Mouse (Mus musculus) heart, postnatal 0 days (tissue): ENCODE measurements around the gene Nom1. TPM values are rescaled to one million over a fixed set of nuclear protein-coding genes. Genes with fewer than 3 reads are reported as not detected.
"Not testable (repeated sequence)": the region's sequence is repeated elsewhere in the genome, so short reads cannot be mapped to it uniquely, and the experiment has no call there.

ENCODE experiments used
- ATAC-seq: fragments of 200-750 bp; cut with Nextera tagmentation; 2 replicates; pipeline ENCODE4 v1.8.0; 2017; ENCODE audit warnings: low read depth, moderate number of reproducible peaks, moderate library complexity; ENCODE audit not compliant: insufficient read depth
- DNase-seq: peaks from one replicate; pipeline ENCODE4 v3.0.0-alpha.2; 2016; ENCODE audit warnings: low spot score
- H3K27ac ChIP-seq: fragments of 300-500 bp; sonication (generic); 2 replicates; pipeline ENCODE4 v1.5.1; 2014; ENCODE audit warnings: low read depth, mild to moderate bottlenecking
- H3K27me3 ChIP-seq: fragments of 300-500 bp; sonication (generic); 2 replicates; pipeline ENCODE4 v1.6.1; 2014; ENCODE audit warnings: low read length, mixed read lengths; ENCODE audit not compliant: control insufficient read depth, insufficient read depth
- H3K36me3 ChIP-seq: fragments of 300-500 bp; sonication (generic); replicated peaks from 2 replicates; pipeline ENCODE4 v1.6.1; 2014; ENCODE audit warnings: low read length, mixed read lengths; ENCODE audit not compliant: control insufficient read depth, insufficient read depth
- H3K4me1 ChIP-seq: fragments of 300-500 bp; sonication (generic); 2 replicates; pipeline ENCODE4 v1.6.1; 2014; ENCODE audit warnings: antibody characterized with exemption; ENCODE audit not compliant: control insufficient read depth, insufficient read depth
- H3K4me2 ChIP-seq: fragments of 300-500 bp; sonication (generic); 2 replicates; pipeline ENCODE4 v1.6.1; 2014; ENCODE audit warnings: low read depth, mild to moderate bottlenecking, low read length, moderate library complexity
- H3K4me3 ChIP-seq: fragments of 300-500 bp; sonication (generic); 2 replicates; pipeline ENCODE4 v1.5.1; 2014; ENCODE audit warnings: low read depth, low read length
- H3K9ac ChIP-seq: fragments of 300-500 bp; sonication (generic); replicated peaks from 2 replicates; pipeline ENCODE4 v1.6.1; 2014; ENCODE audit warnings: low read depth, low read length, mixed read lengths
- H3K9me3 ChIP-seq: fragments of 300-500 bp; sonication (generic); replicated peaks from 2 replicates; pipeline ENCODE4 v1.6.1; 2016; ENCODE audit warnings: low read length; ENCODE audit not compliant: control insufficient read depth
- CTCF ChIP-seq: IDR thresholded peaks from 2 replicates; pipeline ENCODE4 v1.5.1; 2016; ENCODE audit warnings: antibody characterized with exemption, control low read depth, low read depth
- EP300 ChIP-seq: IDR thresholded peaks from 2 replicates; pipeline ENCODE4 v1.6.1; 2016; ENCODE audit warnings: antibody characterized with exemption, low read depth
- WGBS: fragments of 180-500 bp; shearing (Covaris S2); extraction: QIAGEN DNeasy Blood & Tissue Kit; methylation state at CpG from one replicate; pipeline ENCODE4 v1.1.7; 2014; 5-methylcytosine and 5-hydroxymethylcytosine counted together
- polyA plus RNA-seq: library from polyadenylated mRNA; unstranded; fragments of >200 nt; fragmentation: Nextera tagmentation; extraction: Ambion mirVana; gene quantifications from 2 replicates; pipeline ENCODE4 v1.2.1, GENCODE M21; 2015
- total RNA-seq: library from RNA; depleted of rRNA; stranded (reverse); fragments of >200 nt; gene quantifications from 2 replicates; pipeline ENCODE4 v1.2.3, GENCODE M21; 2014; ENCODE audit warnings: low replicate concordance

Nom1 gene
- total and polyA plus RNA-seq, 2 experiments from 2014 or later, result 11.0 to 19.9 TPM

DNA sequence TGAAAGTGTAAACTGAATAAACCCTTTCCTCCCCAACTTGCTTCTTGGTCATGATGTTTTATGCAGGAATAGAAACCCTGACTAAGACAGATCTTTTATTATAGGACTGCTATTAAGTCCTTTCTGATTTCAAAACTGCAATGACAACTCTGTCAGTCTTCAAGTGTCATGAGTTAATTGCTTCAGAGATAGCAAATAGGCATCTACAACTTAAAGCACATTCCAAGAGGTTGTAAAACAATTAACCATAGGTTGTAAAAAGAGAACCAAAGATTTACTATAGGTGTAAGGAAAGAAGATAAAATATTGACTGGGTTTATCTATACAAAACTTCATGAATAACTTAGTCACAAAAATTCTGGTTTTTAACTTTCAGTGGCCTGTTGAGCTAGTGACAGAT lies 23.6 kb upstream of the Nom1 start:
- Histone ChIP-seq H3K9ac (no peak overlapping the region), H3K9me3 (no peaks in the 10 kb centered on the region), H3K4me1 (no peaks in the 10 kb centered on the region), H3K27me3 (no peaks in the 10 kb centered on the region), H3K27ac (no peak overlapping the region), H3K36me3 (no peaks in the 10 kb centered on the region), H3K4me3 (no peak overlapping the region), H3K4me2 (no peak overlapping the region)
- DNase-seq (no peak), ATAC-seq (no peak)
- TF ChIP-seq CTCF, result no peak
- no peak for TF ChIP-seq EP300

DNA sequence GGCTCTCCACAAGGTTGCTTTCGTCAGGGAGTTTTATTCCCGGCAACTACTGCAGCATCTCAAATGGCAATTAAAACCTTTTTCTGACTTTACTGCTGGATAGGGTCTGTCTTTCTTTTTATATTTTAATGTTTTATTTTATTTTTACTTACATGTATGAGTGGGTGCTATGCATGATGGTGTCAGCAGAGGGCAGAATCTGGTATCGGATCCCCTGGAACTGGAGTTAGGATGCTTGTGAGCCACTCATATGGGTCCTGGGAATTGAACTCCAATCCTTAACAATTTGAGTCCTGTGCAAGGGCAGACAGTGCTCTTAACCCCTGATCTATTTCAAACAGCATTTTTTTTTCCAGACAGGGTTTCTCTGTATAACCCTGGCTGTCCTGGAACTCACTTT lies 21.4 kb upstream of the Nom1 start:
- 69% methylated on average over 3 of the region's 3 CpGs for WGBS

DNA sequence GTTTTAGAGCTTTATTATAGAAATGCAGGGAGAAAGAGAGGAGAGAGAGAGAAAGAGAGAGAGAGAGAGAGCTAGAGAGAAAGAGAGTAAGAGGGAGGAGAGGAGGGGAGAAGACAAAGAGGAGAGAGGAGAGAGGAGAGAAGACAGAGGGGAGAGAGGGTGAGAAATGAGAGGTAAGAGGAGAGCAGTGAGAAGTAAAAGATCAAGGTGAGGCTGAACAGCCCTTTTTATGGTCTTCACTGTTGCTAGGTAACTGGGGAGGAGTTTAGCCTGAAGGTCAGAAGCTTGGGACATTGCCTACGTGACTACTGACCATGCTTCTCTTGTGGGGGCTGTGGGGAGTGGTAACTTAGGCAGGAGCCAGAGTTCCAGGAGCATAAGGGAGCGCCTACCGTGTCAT lies 11.1 kb upstream of the Nom1 start:
- H3K9ac ChIP-seq, H3K27me3 ChIP-seq, H3K4me3 ChIP-seq, H3K4me2 ChIP-seq, H3K27ac ChIP-seq, ATAC-seq, H3K4me1 ChIP-seq, H3K9me3 ChIP-seq, H3K36me3 ChIP-seq, DNase-seq: not testable (repeated sequence)
- 50% methylated on average over 3 of the region's 3 CpGs for WGBS

More for the DNA sequence above, 21.4 kb upstream of the Nom1 start:
- ATAC-seq, result no peak
- Histone ChIP-seq H3K27ac (no peak overlapping the region), H3K4me2 (no peak overlapping the region), H3K27me3 (no peaks in the 10 kb centered on the region), H3K9ac (no peak overlapping the region), H3K9me3 (no peaks in the 10 kb centered on the region), H3K4me3 (no peak overlapping the region), H3K36me3 (no peaks in the 10 kb centered on the region), H3K4me1 (no peaks in the 10 kb centered on the region)
- TF ChIP-seq CTCF (no peak), EP300 (no peak)
- no peak for DNase-seq

DNA sequence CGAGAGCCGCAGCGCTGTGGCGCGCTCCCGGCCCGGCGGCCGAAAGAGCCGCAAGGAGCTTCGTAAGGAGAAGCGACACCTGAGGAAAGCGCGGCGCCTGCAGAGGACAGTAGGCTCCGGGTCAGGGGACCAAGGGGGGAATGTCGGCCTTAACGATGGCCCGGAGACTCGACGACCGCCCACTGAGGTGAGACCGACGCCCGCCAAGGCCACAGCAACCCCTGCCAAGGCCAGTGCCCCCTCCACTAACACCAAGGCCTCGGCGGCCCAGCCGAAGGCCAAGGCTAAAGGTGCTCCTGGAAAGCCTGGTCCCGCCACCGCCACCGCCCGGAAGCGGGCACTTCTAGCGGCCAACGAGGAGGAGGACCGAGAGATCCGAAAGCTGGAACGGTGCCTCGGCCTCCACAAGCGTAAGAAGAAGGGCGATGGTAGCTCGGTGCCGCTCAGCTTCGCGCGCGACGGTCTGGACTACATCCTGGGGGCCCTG lies 451 bp downstream of the Nom1 start:
- WGBS, result under 1% methylated on average over 46 of the region's 48 CpGs
- Histone ChIP-seq H3K4me1 (peaks cover 17% of the 10 kb centered on the region), H3K9ac (peak overlapping the region; percentile 73), H3K36me3 (peaks cover 36% of the 10 kb centered on the region), H3K9me3 (no peaks in the 10 kb centered on the region), H3K27ac (peak overlapping the region; percentile 83), H3K4me2 (peak overlapping the region; percentile 92), H3K27me3 (no peaks in the 10 kb centered on the region), H3K4me3 (peak overlapping the region; percentile 87)
- ATAC-seq (peak; percentile 70), DNase-seq (peak; percentile 25)
- TF ChIP-seq EP300 (no peak), CTCF (no peak)

GRCm38 (mm10) chr5:29435491-29435890 lies 1.0 kb downstream of the Nom1 start:
- no peaks in the 10 kb centered on the region for H3K9me3 ChIP-seq
- peak overlapping the region; percentile 73 for H3K9ac ChIP-seq
- peak overlapping the region; percentile 92 for H3K4me2 ChIP-seq
- TF ChIP-seq CTCF (no peak), EP300 (no peak)
- H3K27me3 ChIP-seq, result no peaks in the 10 kb centered on the region
- H3K4me1 ChIP-seq, result peaks cover 17% of the 10 kb centered on the region
- 39% methylated on average over 8 of the region's 8 CpGs for WGBS
- H3K27ac ChIP-seq, result 0 out of 2 replicates have a peak overlapping the region, but pooled peaks have one; percentile 83
- ATAC-seq (no peak), DNase-seq (no peak)
- peaks cover 41% of the 10 kb centered on the region for H3K36me3 ChIP-seq
- peak overlapping the region; percentile 87 for H3K4me3 ChIP-seq

- 86% methylated on average over 6 of the region's 6 CpGs for WGBS
- ATAC-seq, H3K9ac ChIP-seq, H3K4me2 ChIP-seq, H3K9me3 ChIP-seq, H3K27ac ChIP-seq, H3K27me3 ChIP-seq, H3K4me3 ChIP-seq, DNase-seq: not testable (repeated sequence)
- Histone ChIP-seq H3K36me3 (peaks cover 54% of the 10 kb centered on the region), H3K4me1 (peaks cover 17% of the 10 kb centered on the region)
Measured at GRCm38 (mm10) chr5:29436728-29437127, 2.3 kb downstream of the Nom1 start.
